Mouse (Mus musculus) cerebellum, adult 8-10 months (tissue): ENCODE results near the gene Mcm9.

Experiments
- DNase-seq: peaks from one replicate; pipeline ENCODE4 v3.0.0; 2022

Mcm9 gene

DNA sequence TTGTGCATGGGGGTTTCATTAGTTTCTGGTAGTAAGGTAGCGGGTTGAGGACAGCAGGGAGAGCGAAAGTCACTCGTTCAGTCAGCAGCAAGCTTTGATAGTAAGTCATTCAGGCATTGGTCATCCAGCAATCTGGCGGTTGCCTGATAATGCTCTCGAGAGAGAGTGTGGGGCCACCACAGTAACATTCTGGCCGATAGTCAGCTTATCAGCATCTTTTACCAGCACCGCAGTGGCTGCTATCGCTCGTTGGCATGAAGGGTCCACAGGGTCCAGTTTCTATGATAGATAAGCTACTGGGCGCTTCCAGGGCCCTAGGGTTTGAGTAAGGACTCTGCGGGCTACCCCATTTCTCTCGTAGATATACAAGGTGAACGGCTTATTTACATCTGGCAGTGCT, 136.3 kb downstream of the Mcm9 start:
- no peak for DNase-seq
